Mouse (Mus musculus) heart, adult 2 months (tissue): ENCODE measurements around the gene Rrh.

Source experiments
- CTCF ChIP-seq: fragments of 200-600 bp; IDR thresholded peaks from 2 replicates; pipeline ENCODE4 v1.8.1; 2022; ENCODE audit warnings: antibody characterized with exemption, mild to moderate bottlenecking, moderate library complexity
- POLR2A ChIP-seq: fragments of 200-500 bp; IDR thresholded peaks from 2 replicates; pipeline ENCODE4 v1.6.1; 2011; ENCODE audit warnings: mild to moderate bottlenecking, low read depth, low read length, control low read depth; ENCODE audit not compliant: insufficient read depth

GRCm38 (mm10) chr3:129824891-129825290, 2.5 kb upstream of the Rrh start:
- TF ChIP-seq CTCF (no peak), POLR2A (no peak)
